Mouse (Mus musculus) hindbrain, postnatal 0 days (tissue): Measurements from ENCODE around the gene F7. TPM values are rescaled to one million over a fixed set of nuclear protein-coding genes. Genes with fewer than 3 reads are reported as not detected.

ENCODE experiments used
- ATAC-seq: fragments of 200-750 bp; cut with Nextera tagmentation; 2 replicates; pipeline ENCODE4 v1.8.0; 2017; ENCODE audit warnings: mild to moderate bottlenecking, moderate TSS enrichment, moderate library complexity
- DNase-seq: peaks from one replicate; pipeline ENCODE4 v3.0.0-alpha.2; 2015; ENCODE audit warnings: low spot score
- H3K27ac ChIP-seq: fragments of 300-500 bp; sonication (generic); 2 replicates; pipeline ENCODE4 v1.5.1; 2014; ENCODE audit warnings: mild to moderate bottlenecking
- H3K27me3 ChIP-seq: fragments of 300-500 bp; sonication (generic); 2 replicates; pipeline ENCODE4 v1.6.1; 2014; ENCODE audit warnings: low read length, mixed read lengths; ENCODE audit not compliant: insufficient read depth
- H3K36me3 ChIP-seq: fragments of 300-500 bp; sonication (generic); 2 replicates; pipeline ENCODE4 v1.6.1; 2014; ENCODE audit warnings: low read length, mixed read lengths; ENCODE audit not compliant: insufficient read depth
- H3K4me1 ChIP-seq: fragments of 300-500 bp; sonication (generic); 2 replicates; pipeline ENCODE4 v1.6.1; 2014; ENCODE audit warnings: antibody characterized with exemption, low read length, mixed read lengths; ENCODE audit not compliant: insufficient read depth
- H3K4me2 ChIP-seq: fragments of 300-500 bp; sonication (generic); 2 replicates; pipeline ENCODE4 v1.6.1; 2014; ENCODE audit warnings: low read depth, mild to moderate bottlenecking, low read length, moderate library complexity, mixed read lengths
- H3K4me3 ChIP-seq: fragments of 300-500 bp; sonication (generic); 2 replicates; pipeline ENCODE4 v1.5.1; 2014; ENCODE audit warnings: low read length
- H3K9ac ChIP-seq: fragments of 300-500 bp; sonication (generic); replicated peaks from 2 replicates; pipeline ENCODE4 v1.6.1; 2014; ENCODE audit warnings: mild to moderate bottlenecking, low read length, moderate library complexity, mixed read lengths
- H3K9me3 ChIP-seq: fragments of 300-500 bp; sonication (generic); 2 replicates; pipeline ENCODE4 v1.6.1; 2016; ENCODE audit warnings: low read length, mixed read lengths
- CTCF ChIP-seq: IDR thresholded peaks from 2 replicates; pipeline ENCODE4 v1.5.1; 2016; ENCODE audit warnings: antibody characterized with exemption, control low read depth, low read depth
- WGBS: fragments of 180-500 bp; shearing (Covaris S2); extraction: QIAGEN DNeasy Blood & Tissue Kit; methylation state at CpG from one replicate; pipeline ENCODE4 v1.1.7; 2014; 5-methylcytosine and 5-hydroxymethylcytosine counted together
- polyA plus RNA-seq: library from polyadenylated mRNA; unstranded; fragments of >200 nt; fragmentation: Nextera tagmentation; extraction: Ambion mirVana; gene quantifications from 2 replicates; pipeline ENCODE4 v1.2.1, GENCODE M21; 2015
- total RNA-seq: library from RNA; depleted of rRNA; stranded (reverse); fragments of >200 nt; gene quantifications from 2 replicates; pipeline ENCODE4 v1.2.3, GENCODE M21; 2014

Gene F7
- total and polyA plus RNA-seq, 2 experiments from 2014 or later: 0.10 TPM; not detected in 1

GRCm38 (mm10) chr8:13039054-13039453 lies 13.2 kb downstream of the F7 start:
- H3K36me3 ChIP-seq: no peaks in the 10 kb centered on the region
- 84% methylated on average over 6 of the region's 6 CpGs for WGBS
- no peak for DNase-seq
- ATAC-seq: no peak
- H3K9ac ChIP-seq: no peak overlapping the region
- no peak overlapping the region for H3K27ac ChIP-seq
- no peak overlapping the region for H3K4me2 ChIP-seq
- H3K9me3 ChIP-seq: no peaks in the 10 kb centered on the region
- TF ChIP-seq CTCF: no peak
- no peaks in the 10 kb centered on the region for H3K4me1 ChIP-seq
- H3K4me3 ChIP-seq: no peak overlapping the region
- H3K27me3 ChIP-seq: no peaks in the 10 kb centered on the region

DNA sequence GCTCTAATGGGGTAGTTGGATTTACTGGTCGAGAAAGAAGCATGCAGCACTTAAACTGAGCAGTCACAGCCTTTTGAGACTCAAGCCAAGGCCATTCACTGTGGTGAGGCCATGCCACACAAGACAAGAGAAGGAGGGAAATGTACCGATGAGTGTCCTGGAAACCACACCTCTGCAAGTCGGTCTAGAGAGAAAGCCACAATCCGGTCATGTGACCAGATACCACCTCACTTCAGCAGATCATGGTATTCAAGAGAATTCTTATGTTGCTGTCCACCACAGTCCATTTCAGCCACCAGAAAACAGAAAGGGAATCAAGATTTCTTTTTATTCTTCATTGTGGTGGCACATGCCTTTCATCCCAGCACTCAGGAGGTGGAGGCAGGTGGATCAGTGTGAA lies 15.6 kb downstream of the F7 start:
- Histone ChIP-seq H3K36me3 (no peaks in the 10 kb centered on the region), H3K9ac (no peak overlapping the region), H3K4me1 (no peaks in the 10 kb centered on the region), H3K4me2 (no peak overlapping the region), H3K9me3 (no peaks in the 10 kb centered on the region), H3K27me3 (no peaks in the 10 kb centered on the region), H3K4me3 (no peak overlapping the region), H3K27ac (no peak overlapping the region)
- no peak for ATAC-seq
- no peak for TF ChIP-seq CTCF
- DNase-seq: no peak
- 85% methylated on average over 4 of the region's 4 CpGs for WGBS

DNA sequence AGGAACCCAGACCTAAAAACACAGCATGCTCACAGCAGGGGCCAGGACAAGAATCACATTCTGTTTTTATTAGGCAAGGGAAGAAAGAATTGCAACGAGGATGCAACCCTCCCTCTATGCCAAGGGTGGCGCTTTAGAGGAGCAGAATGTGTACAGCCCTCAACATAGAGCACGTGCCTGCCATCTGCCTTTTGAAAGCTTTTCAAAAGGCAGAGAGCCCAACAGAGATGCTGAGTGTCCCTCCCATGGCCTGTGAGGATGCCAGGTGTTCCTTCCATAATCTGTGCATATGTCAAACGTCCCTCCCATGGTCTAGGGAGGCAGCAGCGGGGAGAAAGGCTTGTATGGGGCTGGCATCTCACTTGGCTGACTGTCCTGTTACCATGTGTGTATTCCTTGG lies 21.8 kb downstream of the F7 start:
- peak; percentile 38 for TF ChIP-seq CTCF
- Histone ChIP-seq H3K27me3 (no peaks in the 10 kb centered on the region), H3K4me2 (no peak overlapping the region), H3K4me3 (no peak overlapping the region), H3K27ac (no peak overlapping the region), H3K9me3 (no peaks in the 10 kb centered on the region), H3K9ac (no peak overlapping the region), H3K36me3 (no peaks in the 10 kb centered on the region), H3K4me1 (no peaks in the 10 kb centered on the region)
- peak; percentile 78 for ATAC-seq
- peak; percentile 62 for DNase-seq
- WGBS: 42% methylated on average over 5 of the region's 5 CpGs

DNA sequence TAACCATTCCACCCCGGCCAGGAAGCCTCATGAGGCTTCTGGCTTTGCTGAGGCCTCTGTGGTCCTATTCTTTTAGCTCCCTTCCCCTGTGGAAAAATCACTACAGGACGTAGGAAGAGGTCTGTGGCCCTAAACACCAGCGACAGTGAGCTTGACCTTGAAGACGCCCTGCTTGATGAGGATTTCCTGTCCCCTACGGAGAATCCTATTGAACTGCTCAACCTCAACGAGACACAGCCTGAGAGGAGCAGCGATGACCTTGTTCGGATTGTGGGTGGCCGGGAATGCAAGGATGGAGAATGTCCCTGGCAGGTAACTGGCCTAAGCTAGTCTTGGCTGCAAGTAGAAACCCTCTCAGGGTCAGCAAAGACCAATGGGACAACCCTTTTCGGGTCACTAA lies 24.7 kb downstream of the F7 start:
- no peak for ATAC-seq
- H3K9me3 ChIP-seq: no peaks in the 10 kb centered on the region
- H3K27me3 ChIP-seq: no peaks in the 10 kb centered on the region
- no peak overlapping the region for H3K4me3 ChIP-seq
- DNase-seq: no peak
- H3K9ac ChIP-seq: no peak overlapping the region
- no peak overlapping the region for H3K27ac ChIP-seq
- H3K4me1 ChIP-seq: no peaks in the 10 kb centered on the region
- H3K4me2 ChIP-seq: no peak overlapping the region
- 69% methylated on average over 10 of the region's 10 CpGs for WGBS
- no peaks in the 10 kb centered on the region for H3K36me3 ChIP-seq
- TF ChIP-seq CTCF: no peak

DNA sequence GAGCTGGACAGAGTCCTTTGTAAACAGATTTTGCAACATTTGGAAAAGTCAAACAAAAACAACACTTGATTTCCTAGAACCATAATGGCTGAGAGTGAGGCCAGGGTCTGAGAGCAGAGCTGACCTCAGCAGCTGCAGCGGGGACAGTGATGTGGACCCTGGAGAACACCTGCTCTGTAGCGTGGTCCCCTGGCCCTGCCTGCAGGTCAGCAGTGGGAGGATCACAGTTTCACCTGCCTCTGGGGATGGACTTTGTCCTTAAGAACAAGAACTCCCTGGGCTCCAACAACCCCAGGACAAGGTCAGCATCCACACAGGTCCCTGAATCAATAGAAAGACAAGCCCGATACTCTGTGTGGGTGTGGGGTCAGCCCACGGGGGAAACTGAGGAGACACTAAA lies 31.5 kb downstream of the F7 start:
- DNase-seq (no peak), ATAC-seq (no peak)
- Histone ChIP-seq H3K4me1 (no peaks in the 10 kb centered on the region), H3K9me3 (no peaks in the 10 kb centered on the region), H3K4me2 (no peak overlapping the region), H3K27ac (no peak overlapping the region), H3K36me3 (no peaks in the 10 kb centered on the region), H3K9ac (no peak overlapping the region), H3K4me3 (no peak overlapping the region), H3K27me3 (no peaks in the 10 kb centered on the region)
- TF ChIP-seq CTCF: no peak
- 92% methylated on average over 4 of the region's 4 CpGs for WGBS

DNA sequence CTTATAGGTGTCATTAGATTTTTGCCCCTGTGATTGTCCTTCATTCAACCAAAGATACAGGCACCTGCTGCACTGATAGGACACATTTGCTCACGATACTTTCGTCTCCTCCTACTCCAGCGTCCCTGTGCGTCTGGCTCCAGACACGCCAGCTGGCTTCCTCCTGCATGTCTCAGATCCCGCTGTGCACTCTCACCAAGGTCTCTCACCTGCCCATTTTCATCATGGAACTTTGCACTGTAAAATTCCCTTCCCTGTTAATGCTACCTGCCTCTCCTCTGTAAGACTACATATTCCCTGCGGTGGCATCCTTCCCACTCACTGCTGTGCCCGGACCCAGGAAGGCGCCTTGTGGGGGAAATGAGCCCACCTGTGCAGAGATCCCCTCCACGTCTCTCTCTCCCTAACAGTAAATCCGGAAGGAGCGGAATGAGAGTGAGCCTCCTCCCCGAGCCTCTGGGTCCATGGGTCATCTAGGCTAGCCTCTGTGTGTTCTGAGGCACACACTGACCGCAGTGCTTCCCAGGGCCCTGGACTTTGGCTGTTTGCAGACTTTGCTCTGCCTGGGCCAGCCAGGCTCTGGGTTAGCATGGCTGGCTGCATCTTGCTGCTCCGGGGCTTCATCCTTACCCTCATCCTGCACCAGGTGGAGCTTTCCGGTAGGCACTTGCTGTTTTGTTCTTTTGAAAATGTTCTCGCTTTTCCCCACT lies 34.8 kb downstream of the F7 start, which contains the start of gene Proz:
Gene Proz (plus strand): TSS at position 474 of the 710 bp plus-strand sequence.
- Histone ChIP-seq H3K4me1 (no peaks in the 10 kb centered on the region), H3K4me2 (no peak within 1 kb of the TSS)
- no peak for ATAC-seq

DNA sequence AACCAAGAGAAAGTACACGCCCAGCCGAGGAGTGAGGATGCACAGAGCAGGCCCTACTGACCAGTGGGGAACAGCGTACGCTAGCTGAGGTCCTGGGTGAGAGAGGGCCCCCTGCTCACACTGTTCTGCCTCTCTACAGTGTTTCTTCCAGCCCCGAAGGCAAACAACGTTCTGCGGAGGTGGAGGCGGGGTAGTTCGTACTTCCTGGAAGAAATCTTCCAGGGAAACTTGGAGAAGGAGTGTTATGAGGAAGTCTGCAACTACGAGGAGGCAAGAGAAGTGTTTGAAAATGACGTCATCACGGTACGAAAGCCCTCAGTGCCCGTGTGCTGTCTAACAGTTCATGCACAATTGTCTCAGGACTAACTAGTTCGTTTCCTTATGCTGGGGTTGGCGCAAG lies 37.3 kb downstream of the F7 start:
- 81% methylated on average over 16 of the region's 16 CpGs for WGBS
- no peak for TF ChIP-seq CTCF
- no peak for DNase-seq
- H3K27me3 ChIP-seq: no peaks in the 10 kb centered on the region
- H3K36me3 ChIP-seq: no peaks in the 10 kb centered on the region
- no peak overlapping the region for H3K4me2 ChIP-seq
- H3K9me3 ChIP-seq: no peaks in the 10 kb centered on the region
- no peak overlapping the region for H3K27ac ChIP-seq
- H3K4me3 ChIP-seq: no peak overlapping the region
- ATAC-seq: no peak
- no peak overlapping the region for H3K9ac ChIP-seq
- H3K4me1 ChIP-seq: no peaks in the 10 kb centered on the region

More for the DNA sequence above, 34.8 kb downstream of the F7 start, which contains the start of gene Proz:
- WGBS: 79% methylated on average over 17 of the region's 17 CpGs
- Histone ChIP-seq H3K4me3 (no peak within 1 kb of the TSS), H3K27ac (no peak within 1 kb of the TSS), H3K27me3 (no peaks in the 10 kb centered on the region), H3K9me3 (no peaks in the 10 kb centered on the region), H3K9ac (no peak within 1 kb of the TSS), H3K36me3 (no peaks in the 10 kb centered on the region)
- no peak for DNase-seq
- TF ChIP-seq CTCF: no peak
